Mouse (Mus musculus): ENCODE results near the gene Traf3ip2. TPM values are rescaled to one million over a fixed set of nuclear protein-coding genes. Genes with fewer than 3 reads are reported as not detected.

Traf3ip2 gene
- total RNA-seq, 2 experiments from 2014 or later = 0.94 to 1.1 TPM

GRCm38 (mm10) chr10:39660269-39660655 is 47.5 kb downstream of the Traf3ip2 start:
- no peak for DNase-seq (ENCODE audit: low spot score in 2 of 2)
- intact Hi-C loops (cut with DNase I) = no loop called here

- intact Hi-C loops (cut with DNase I) = no loop called here
- no peak for DNase-seq (ENCODE audit: low spot score in 2 of 2)
These were observed 48.0 kb downstream of the Traf3ip2 start for GRCm38 (mm10) chr10:39660698-39661097.

- intact Hi-C loops (cut with DNase I) = no loop called here
- DNase-seq (ENCODE audit: low spot score in 2 of 2) = no peak
These were observed 52.4 kb downstream of the Traf3ip2 start for GRCm38 (mm10) chr10:39665071-39665502.

GRCm38 (mm10) chr10:39666027-39666426 is 53.3 kb downstream of the Traf3ip2 start:
- intact Hi-C loops (cut with DNase I) = no loop called here
- DNase-seq (ENCODE audit: low spot score in 2 of 2) = no peak

- DNase-seq (ENCODE audit: low spot score in 2 of 2) = no peak
- intact Hi-C loops (cut with DNase I) = no loop called here
These were observed 58.7 kb downstream of the Traf3ip2 start for GRCm38 (mm10) chr10:39671451-39671850.

- peak; percentile 33 to 50 for DNase-seq (ENCODE audit: low spot score in 2 of 2)
- intact Hi-C loops (cut with DNase I) = no loop called here
These were observed 59.9 kb downstream of the Traf3ip2 start for GRCm38 (mm10) chr10:39672547-39673051.

- no peak for DNase-seq (ENCODE audit: low spot score in 2 of 2)
- intact Hi-C loops (cut with DNase I) = no loop called here
These were observed 61.4 kb downstream of the Traf3ip2 start for GRCm38 (mm10) chr10:39674106-39674505.

- intact Hi-C loops (cut with DNase I) = no loop called here
- DNase-seq (ENCODE audit: low spot score in 2 of 2) = no peak
These were observed 62.0 kb downstream of the Traf3ip2 start for GRCm38 (mm10) chr10:39674766-39675165.

- no peak for DNase-seq (ENCODE audit: low spot score in 2 of 2)
- intact Hi-C loops (cut with DNase I) = no loop called here
These were observed 65.6 kb downstream of the Traf3ip2 start for GRCm38 (mm10) chr10:39678199-39678791.

GRCm38 (mm10) chr10:39681014-39681413 is 68.3 kb downstream of the Traf3ip2 start:
- intact Hi-C loops (cut with DNase I) = no loop called here
- no peak for DNase-seq (ENCODE audit: low spot score in 2 of 2)

GRCm38 (mm10) chr10:39682556-39682955 is 69.8 kb downstream of the Traf3ip2 start:
- intact Hi-C loops (cut with DNase I) = no loop called here
- no peak for DNase-seq (ENCODE audit: low spot score in 2 of 2)

- no peak for DNase-seq (ENCODE audit: low spot score in 2 of 2)
- intact Hi-C loops (cut with DNase I) = no loop called here
These were observed 70.7 kb downstream of the Traf3ip2 start for GRCm38 (mm10) chr10:39683481-39683880.

- no peak for DNase-seq (ENCODE audit: low spot score in 2 of 2)
- intact Hi-C loops (cut with DNase I) = no loop called here
These were observed 74.1 kb downstream of the Traf3ip2 start for GRCm38 (mm10) chr10:39686811-39687210.

GRCm38 (mm10) chr10:39687851-39688250 is 75.1 kb downstream of the Traf3ip2 start:
- intact Hi-C loops (cut with DNase I) = no loop called here
- no peak for DNase-seq (ENCODE audit: low spot score in 2 of 2)

- intact Hi-C loops (cut with DNase I) = no loop called here
- no peak for DNase-seq (ENCODE audit: low spot score in 2 of 2)
These were observed 78.8 kb downstream of the Traf3ip2 start for GRCm38 (mm10) chr10:39691351-39692064.

GRCm38 (mm10) chr10:39692152-39692551 is 79.4 kb downstream of the Traf3ip2 start:
- DNase-seq (ENCODE audit: low spot score in 2 of 2) = no peak
- intact Hi-C loops (cut with DNase I) = no loop called here

Other genes starting within 250 kb of the Traf3ip2 start
- 100 to 1,000 TPM; 163 to 176 TPM for gene Fyn, start 244.1 kb upstream of the Traf3ip2 start, total RNA-seq (2021)
- 10 to 100 TPM; 40.9 to 43.3 TPM for gene Rev3l, start 119.2 kb downstream of the Traf3ip2 start, total RNA-seq (2021)

Measured in left cerebral cortex, postnatal 14 days (tissue).